Mouse (Mus musculus) olfactory bulb, adult 2 months (tissue): ENCODE results near the gene Syngr3.

Experiments
- CTCF ChIP-seq: fragments of 200-500 bp; IDR thresholded peaks from 2 replicates; pipeline ENCODE4 v1.5.1; 2012; ENCODE audit warnings: low read depth, mild to moderate bottlenecking, low read length, moderate library complexity; ENCODE audit not compliant: insufficient read depth
- POLR2A ChIP-seq: fragments of 200-500 bp; IDR thresholded peaks from 2 replicates; pipeline ENCODE4 v1.6.1; 2012; ENCODE audit warnings: mild to moderate bottlenecking, low read depth, low read length, moderate library complexity; ENCODE audit not compliant: insufficient read depth

- TF ChIP-seq CTCF, result no peak
- no peak for TF ChIP-seq POLR2A
Measured at GRCm38 (mm10) chr17:24650766-24651165, 39.0 kb downstream of the Syngr3 start.
